Mouse (Mus musculus) cerebellum, adult 9-11 months (tissue): Measurements from ENCODE around the gene Ifi213.
"Not testable (repeated sequence)": the region's sequence is repeated elsewhere in the genome, so short reads cannot be mapped to it uniquely, and the experiment has no call there.

Experiments
- DNase-seq: peaks from one replicate; pipeline ENCODE4 v3.0.0; 2022

Ifi213 gene

DNA sequence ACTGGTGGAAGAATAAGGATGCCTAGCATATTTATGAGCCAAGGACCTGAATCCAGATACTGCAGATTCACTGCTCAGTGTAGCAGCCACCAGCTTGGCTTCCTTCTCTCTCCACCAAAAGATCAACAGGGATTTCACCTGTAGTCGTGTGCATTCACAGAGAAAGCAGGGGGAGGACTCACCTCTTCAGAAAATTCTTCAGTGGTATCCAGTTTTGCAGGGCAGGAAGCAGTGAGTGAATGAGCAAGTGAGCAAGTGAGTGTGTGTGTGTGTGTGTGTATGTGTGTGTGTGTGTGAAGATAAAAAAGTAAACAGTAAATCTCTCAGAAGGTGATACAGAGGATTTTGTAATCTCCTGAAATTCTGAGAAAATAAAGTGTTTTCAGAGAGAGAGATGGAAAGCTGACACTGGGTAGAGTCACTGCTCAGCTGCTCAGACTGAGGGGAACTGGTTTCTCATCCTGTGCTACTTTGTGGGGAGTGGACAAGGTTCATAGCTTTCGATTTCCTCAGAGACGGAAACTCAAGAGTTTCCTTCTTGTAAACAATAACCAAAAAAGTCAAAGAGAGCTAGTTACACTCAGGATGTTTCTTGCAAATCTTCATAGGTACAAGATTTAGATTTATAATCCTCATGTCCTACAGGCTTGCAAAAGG, at the start of gene Ifi213:
Gene Ifi213 (minus strand): TSS at position 437 of the 657 bp plus-strand sequence.
- DNase-seq, result not testable (repeated sequence)

GRCm38 (mm10) chr1:173645393-173645792, 46.3 kb upstream of the Ifi213 start:
- no peak for DNase-seq

DNA sequence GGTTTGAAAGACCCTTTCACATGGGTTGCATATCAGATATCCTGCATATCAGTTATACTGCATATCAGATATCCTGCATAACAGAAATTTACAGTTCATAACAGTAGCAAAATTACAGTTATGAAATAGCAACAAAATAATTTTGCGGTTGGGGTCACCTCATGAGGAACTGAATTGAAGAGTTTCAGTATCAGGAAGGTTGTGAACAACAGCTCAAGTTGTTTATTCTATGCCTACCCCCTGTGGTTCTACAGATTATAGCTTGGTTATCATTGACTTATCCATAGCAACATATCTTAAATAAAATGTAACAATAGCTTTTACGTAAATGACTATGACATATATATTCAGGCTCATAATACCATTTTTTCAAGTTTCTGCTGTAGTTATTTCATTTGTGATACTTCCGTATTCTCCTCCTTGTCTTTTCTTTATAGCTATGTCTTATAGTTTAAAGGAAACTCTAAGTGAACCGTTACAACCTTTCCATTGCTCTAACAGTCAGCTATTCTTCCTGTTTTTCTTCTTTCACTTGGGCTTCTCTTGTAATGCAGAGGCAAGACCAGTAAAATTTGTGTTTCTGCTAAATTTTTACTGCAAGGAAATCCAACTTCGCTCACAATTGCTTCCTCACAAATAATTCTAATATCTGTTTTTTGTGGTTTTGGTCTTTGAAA, 35.0 kb upstream of the Ifi213 start:
- DNase-seq, result no peak

GRCm38 (mm10) chr1:173630622-173631021, 31.5 kb upstream of the Ifi213 start, which contains the start of gene Ifi209:
Ifi209 (plus strand) TSS chr1:173630917.
- DNase-seq, result not testable (repeated sequence)

GRCm38 (mm10) chr1:173626686-173627085, 27.6 kb upstream of the Ifi213 start:
- no peak for DNase-seq

GRCm38 (mm10) chr1:173624052-173624451, 25.0 kb upstream of the Ifi213 start:
- no peak for DNase-seq

DNA sequence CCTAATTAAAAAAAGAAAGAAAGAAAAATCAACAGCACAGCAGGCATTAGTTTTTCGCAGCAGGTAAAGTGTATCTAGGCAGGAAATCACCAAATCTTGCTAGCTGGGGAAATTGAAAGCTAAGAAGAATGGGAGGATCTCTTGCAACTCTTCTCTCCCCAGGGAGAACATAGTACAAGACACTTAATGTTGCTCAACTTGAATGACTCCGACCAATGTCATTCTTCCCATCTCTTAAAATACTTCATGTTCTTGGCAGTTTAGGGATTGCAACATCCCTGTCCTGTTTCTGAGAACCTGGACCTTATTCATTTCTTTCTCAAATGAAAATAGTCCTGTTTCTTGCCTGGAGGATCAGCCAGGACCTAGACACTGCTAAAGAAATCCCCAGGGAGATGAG, 23.1 kb upstream of the Ifi213 start:
- not testable (repeated sequence) for DNase-seq

GRCm38 (mm10) chr1:173610291-173610690, 11.2 kb upstream of the Ifi213 start:
- not testable (repeated sequence) for DNase-seq

DNA sequence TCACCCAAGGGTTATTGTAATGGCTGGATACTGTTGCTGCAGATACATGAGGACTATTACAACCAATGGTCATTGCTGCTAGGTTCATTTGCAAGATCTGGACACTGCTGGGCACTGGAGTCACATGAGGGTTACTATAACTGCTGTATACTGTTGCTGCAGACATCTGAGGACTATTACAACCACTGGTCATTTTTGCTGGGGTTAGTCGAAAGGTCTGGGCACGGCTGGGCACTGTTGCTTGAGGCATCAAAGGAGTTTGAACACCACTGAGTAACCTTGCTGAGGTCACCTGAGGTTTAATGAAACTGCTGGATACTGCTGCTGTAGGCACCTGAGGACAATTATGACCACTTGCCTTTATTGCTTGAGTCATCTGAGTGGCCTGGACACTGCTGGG, 9.4 kb downstream of the Ifi213 start:
- not testable (repeated sequence) for DNase-seq

- no peak for DNase-seq
Measured at GRCm38 (mm10) chr1:173579921-173580585, 19.0 kb downstream of the Ifi213 start.

GRCm38 (mm10) chr1:173579079-173579478, 20.0 kb downstream of the Ifi213 start:
- DNase-seq, result no peak

GRCm38 (mm10) chr1:173550491-173551050, 48.5 kb downstream of the Ifi213 start:
- not testable (repeated sequence) for DNase-seq

DNA sequence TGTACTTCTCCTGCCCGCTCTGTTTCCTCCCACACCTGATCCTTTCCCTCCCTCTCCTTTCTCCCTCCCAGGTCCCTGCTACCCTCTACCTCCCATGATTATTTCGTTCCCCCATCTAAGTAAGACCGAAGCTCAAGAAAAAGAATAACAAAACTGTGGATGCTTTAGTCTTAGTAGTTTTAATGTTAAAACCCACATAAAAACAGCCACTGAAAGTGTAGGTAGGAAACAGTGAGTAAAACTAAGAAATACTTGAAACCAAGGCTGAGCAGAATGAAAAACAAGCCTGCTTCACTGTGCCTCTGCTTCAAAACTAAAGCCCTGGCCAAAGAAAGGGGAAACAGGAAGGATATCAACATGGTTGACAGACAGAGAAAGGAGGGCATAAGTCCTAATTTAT, 50.3 kb downstream of the Ifi213 start:
- DNase-seq, result not testable (repeated sequence)

DNA sequence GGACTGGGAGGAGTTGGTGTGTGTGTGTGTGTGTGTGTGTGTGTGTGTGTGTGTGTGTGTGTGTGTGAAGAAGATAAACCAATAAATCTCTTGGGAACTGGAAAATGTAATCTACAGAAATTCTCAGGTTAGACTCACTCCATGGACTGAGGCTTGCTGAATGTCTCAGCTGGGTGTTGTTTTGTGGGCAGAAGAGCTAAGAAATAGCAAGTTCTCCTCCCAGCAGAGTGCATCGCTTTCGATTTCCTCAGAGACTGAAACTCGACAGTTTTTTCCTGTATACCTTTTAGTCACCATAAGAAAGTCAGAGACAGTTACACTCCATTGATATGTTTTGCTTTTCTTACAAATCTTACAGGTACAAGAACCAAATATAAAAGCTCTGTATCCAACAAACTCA, 63.3 kb downstream of the Ifi213 start, which contains the start of gene Ifi214:
Gene Ifi214 (minus strand): TSS at position 167 of the 400 bp plus-strand sequence.
- not testable (repeated sequence) for DNase-seq

DNA sequence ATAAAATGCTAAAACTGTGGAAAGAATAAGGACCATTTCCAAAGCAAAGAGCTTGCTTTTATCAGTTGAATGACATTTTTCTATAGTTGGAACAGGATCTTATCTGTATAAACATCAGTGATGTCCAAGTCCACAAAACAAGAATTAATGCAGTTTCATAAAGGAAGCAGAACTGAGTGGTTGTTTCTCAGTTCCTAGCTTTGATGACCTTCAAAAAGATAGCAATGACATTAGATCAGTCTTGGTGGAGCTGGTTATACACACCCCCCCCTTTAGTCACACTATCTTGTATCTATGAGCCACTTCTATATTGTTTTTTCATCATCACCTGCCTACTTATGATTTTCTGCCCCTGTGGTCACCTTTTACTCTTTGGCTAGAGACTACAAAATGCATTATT, 77.6 kb downstream of the Ifi213 start:
- no peak for DNase-seq
